Mouse (Mus musculus): ENCODE measurements around the gene Ptprs. TPM values are rescaled to one million over a fixed set of nuclear protein-coding genes. Genes with fewer than 3 reads are reported as not detected.

The Ptprs gene
- polyA plus RNA-seq (2012; rRNA removed), result 57.5 and 69.4 TPM in 2 replicates

DNA sequence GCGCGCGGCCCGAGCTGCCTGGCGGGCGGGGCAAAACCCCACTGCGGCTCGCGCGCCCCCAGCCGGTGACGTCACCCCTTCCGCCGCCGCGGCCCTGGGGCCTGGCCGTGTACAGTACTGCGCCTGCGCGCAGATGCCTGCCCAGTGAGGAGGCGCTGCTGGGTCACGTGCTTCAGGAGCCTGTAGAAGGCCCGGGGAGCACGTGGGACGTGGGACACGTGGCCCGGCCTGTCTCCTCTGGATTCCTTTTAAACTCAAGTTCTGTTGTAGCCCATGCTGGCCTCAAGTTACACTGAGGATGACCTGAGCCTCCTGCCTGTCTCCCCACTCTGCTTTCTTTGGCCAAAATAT, at the start of gene Ptprs:
TSS of gene Ptprs (minus strand) at position 82 of the 351 bp plus-strand sequence.
- TF ChIP-seq POLR2A (IDR thresholded peaks at IDR 0.05; ENCODE audit: low read depth, low read length), result no peak
- no peak for TF ChIP-seq CTCF (IDR thresholded peaks at IDR 0.05; ENCODE audit: extremely low read depth, insufficient read depth, insufficient read length, insufficient replicate concordance)
- peak; percentile 69 to 82 for DNase-seq (ENCODE audit: low read depth in 1 of 2, low spot score in 2 of 2)
- peak within 1 kb of the TSS; percentile 60 for H3K4me3 ChIP-seq (ENCODE audit: extremely low read depth, insufficient read depth, insufficient read length)
- WGBS, result 1% methylated on average over 26 of the region's 27 CpGs
- H3K27ac ChIP-seq (ENCODE audit: insufficient read depth, low read length), result no peak within 1 kb of the TSS
- peaks cover 31% of the 10 kb centered on the region for H3K4me1 ChIP-seq (ENCODE audit: control insufficient read depth, insufficient read depth, insufficient read length)
- peaks cover 28% of the 10 kb centered on the region for H3K27me3 ChIP-seq (ENCODE audit: control insufficient read depth, insufficient read depth, low read length)
- no peaks in the 10 kb centered on the region for H3K36me3 ChIP-seq (ENCODE audit: control insufficient read depth, insufficient read depth, low read length)

DNA sequence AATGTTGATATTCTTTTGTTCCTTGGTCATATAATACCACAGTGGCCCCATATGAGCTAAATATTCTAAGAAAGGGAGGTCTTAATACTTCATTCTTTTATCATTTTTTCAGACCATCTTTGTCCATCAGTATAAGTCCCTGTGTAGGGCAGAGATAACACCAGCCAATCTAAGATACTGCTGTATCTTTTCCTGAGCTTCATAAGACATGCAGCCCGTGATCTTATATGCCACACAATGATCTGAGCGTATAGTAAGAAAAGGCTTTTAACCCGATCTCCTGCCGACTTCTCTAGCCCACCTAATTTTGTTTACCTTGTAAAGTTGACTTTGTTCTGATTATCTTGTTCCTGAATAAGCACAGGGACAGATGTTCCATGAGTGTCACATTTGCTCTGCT, 48.7 kb upstream of the Ptprs start:
- no peak for TF ChIP-seq POLR2A (IDR thresholded peaks at IDR 0.05; ENCODE audit: low read depth, low read length)
- TF ChIP-seq CTCF (IDR thresholded peaks at IDR 0.05; ENCODE audit: extremely low read depth, insufficient read depth, insufficient read length, insufficient replicate concordance), result no peak
- H3K4me3 ChIP-seq (ENCODE audit: extremely low read depth, insufficient read depth, insufficient read length), result no peak overlapping the region
- no peaks in the 10 kb centered on the region for H3K36me3 ChIP-seq (ENCODE audit: control insufficient read depth, insufficient read depth, low read length)
- no peak for DNase-seq (ENCODE audit: low read depth in 1 of 2, low spot score in 2 of 2)
- no peak overlapping the region for H3K27ac ChIP-seq (ENCODE audit: insufficient read depth, low read length)
- H3K4me1 ChIP-seq (ENCODE audit: control insufficient read depth, insufficient read depth, insufficient read length), result no peaks in the 10 kb centered on the region
- 76% methylated on average over 4 of the region's 4 CpGs for WGBS
- no peaks in the 10 kb centered on the region for H3K27me3 ChIP-seq (ENCODE audit: control insufficient read depth, insufficient read depth, low read length)

DNA sequence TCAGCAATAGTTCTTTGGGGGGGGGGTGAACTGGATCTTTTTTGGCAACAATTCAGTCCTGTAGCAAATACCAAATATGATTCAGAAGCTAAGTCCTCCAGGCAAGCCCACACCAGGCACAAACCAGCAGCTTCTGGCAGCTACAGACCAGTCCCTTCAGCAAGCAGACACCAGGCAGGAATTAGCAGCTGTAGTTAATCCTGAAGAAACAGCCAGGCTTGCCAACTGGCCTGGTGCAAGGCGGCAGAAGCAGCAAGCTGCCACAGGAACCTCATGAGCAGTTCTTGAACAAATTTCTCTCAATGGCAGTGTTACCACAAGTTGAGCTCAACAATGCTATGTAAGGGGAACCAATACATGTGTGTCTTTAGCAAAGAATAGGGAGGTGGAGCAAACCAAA, 46.5 kb upstream of the Ptprs start:
- Histone ChIP-seq H3K4me1 (ENCODE audit: control insufficient read depth, insufficient read depth, insufficient read length) (no peaks in the 10 kb centered on the region), H3K27ac (ENCODE audit: insufficient read depth, low read length) (no peak overlapping the region), H3K4me3 (ENCODE audit: extremely low read depth, insufficient read depth, insufficient read length) (no peak overlapping the region), H3K27me3 (ENCODE audit: control insufficient read depth, insufficient read depth, low read length) (no peaks in the 10 kb centered on the region), H3K36me3 (ENCODE audit: control insufficient read depth, insufficient read depth, low read length) (no peaks in the 10 kb centered on the region)
- no peak for DNase-seq (ENCODE audit: low read depth in 1 of 2, low spot score in 2 of 2)
- WGBS, result 78% methylated on average over 1 of the region's 1 CpGs
- no peak for TF ChIP-seq CTCF (IDR thresholded peaks at IDR 0.05; ENCODE audit: extremely low read depth, insufficient read depth, insufficient read length, insufficient replicate concordance)
- TF ChIP-seq POLR2A (IDR thresholded peaks at IDR 0.05; ENCODE audit: low read depth, low read length), result no peak

DNA sequence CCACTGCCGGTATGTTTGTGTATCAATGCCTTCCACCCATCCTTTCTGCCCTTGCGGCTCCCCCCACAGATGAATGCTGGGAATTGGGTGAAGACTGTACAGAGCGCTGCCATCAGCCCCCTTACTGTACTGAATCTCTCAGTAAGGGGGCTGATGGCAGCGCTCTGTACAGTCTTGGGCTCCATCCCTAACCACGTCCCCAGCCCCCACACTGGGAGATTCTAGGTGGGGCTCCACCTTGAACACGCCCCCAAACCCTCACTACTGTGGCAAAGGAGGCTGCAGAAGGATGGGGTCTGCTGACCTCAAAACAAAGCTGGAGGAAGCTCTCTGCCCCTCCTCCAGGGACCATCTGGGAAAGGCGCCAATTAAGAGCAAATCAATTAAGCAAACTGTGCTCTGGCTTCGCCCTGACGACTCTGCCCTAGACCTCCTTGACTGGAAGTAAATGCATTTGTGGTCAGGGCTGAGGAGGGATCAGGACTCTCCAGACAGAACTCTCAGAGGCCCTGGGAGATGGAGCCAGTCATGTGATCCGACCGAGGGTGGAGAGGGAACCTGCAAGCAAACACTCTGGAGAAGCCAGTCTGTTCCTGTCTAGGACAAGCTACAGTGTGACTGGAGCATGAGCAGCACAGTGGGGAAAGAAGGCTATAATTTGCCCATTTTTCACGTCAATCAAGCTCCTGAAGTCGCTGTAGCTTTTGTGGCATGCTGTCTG, 39.6 kb upstream of the Ptprs start:
- Histone ChIP-seq H3K36me3 (ENCODE audit: control insufficient read depth, insufficient read depth, low read length) (no peaks in the 10 kb centered on the region), H3K27ac (ENCODE audit: insufficient read depth, low read length) (no peak overlapping the region), H3K27me3 (ENCODE audit: control insufficient read depth, insufficient read depth, low read length) (peaks cover 8% of the 10 kb centered on the region), H3K4me1 (ENCODE audit: control insufficient read depth, insufficient read depth, insufficient read length) (no peaks in the 10 kb centered on the region), H3K4me3 (ENCODE audit: extremely low read depth, insufficient read depth, insufficient read length) (no peak overlapping the region)
- TF ChIP-seq CTCF (IDR thresholded peaks at IDR 0.05; ENCODE audit: extremely low read depth, insufficient read depth, insufficient read length, insufficient replicate concordance) (no peak), POLR2A (IDR thresholded peaks at IDR 0.05; ENCODE audit: low read depth, low read length) (no peak)
- no peak for DNase-seq (ENCODE audit: low read depth in 1 of 2, low spot score in 2 of 2)
- WGBS, result 13% methylated on average over 13 of the region's 13 CpGs

DNA sequence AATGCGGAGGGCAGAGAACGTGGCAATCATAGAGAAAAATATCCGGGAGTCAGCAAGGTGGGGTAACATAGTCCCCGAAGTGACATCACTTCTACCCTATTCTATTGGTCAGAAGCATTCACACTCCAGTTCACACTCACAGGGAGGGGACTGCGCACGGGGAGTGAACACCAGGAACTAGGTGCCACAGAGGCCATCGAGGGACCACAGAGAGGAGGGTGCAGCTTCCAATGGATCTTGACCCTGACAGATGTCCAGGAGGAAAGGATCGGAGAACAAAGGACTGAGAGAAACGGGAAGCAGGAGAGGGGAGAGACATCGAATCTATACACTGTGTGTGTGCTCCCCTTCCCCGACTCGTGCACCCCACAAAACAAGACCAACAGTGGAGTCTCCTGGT, 38.6 kb upstream of the Ptprs start:
- Histone ChIP-seq H3K36me3 (ENCODE audit: control insufficient read depth, insufficient read depth, low read length) (no peaks in the 10 kb centered on the region), H3K4me1 (ENCODE audit: control insufficient read depth, insufficient read depth, insufficient read length) (no peaks in the 10 kb centered on the region), H3K27ac (ENCODE audit: insufficient read depth, low read length) (no peak overlapping the region), H3K4me3 (ENCODE audit: extremely low read depth, insufficient read depth, insufficient read length) (no peak overlapping the region), H3K27me3 (ENCODE audit: control insufficient read depth, insufficient read depth, low read length) (peaks cover 11% of the 10 kb centered on the region)
- no peak for DNase-seq (ENCODE audit: low read depth in 1 of 2, low spot score in 2 of 2)
- TF ChIP-seq POLR2A (IDR thresholded peaks at IDR 0.05; ENCODE audit: low read depth, low read length) (no peak), CTCF (IDR thresholded peaks at IDR 0.05; ENCODE audit: extremely low read depth, insufficient read depth, insufficient read length, insufficient replicate concordance) (no peak)
- 48% methylated on average over 12 of the region's 12 CpGs for WGBS

DNA sequence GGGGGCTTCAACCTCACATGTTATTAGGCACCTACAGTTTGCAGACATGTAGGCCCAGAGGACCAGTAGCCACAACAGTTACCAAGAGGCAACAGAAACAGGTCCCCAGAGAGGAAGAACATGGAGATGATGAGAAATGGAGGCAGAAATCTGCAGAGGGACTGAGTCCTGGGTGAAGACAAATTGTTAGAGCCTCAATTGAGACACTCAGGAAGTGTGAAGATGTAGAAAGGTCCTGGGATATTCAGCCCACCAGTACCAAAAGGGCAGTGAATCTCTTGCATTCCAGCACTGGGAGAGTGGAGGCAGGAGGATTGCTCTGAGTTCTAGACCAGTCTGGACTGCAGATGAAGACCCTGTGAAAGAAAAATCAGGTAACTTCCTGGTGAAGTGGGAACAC, 38.0 kb upstream of the Ptprs start:
- Histone ChIP-seq H3K4me1 (ENCODE audit: control insufficient read depth, insufficient read depth, insufficient read length) (no peaks in the 10 kb centered on the region), H3K36me3 (ENCODE audit: control insufficient read depth, insufficient read depth, low read length) (no peaks in the 10 kb centered on the region), H3K27me3 (ENCODE audit: control insufficient read depth, insufficient read depth, low read length) (peaks cover 13% of the 10 kb centered on the region), H3K27ac (ENCODE audit: insufficient read depth, low read length) (no peak overlapping the region), H3K4me3 (ENCODE audit: extremely low read depth, insufficient read depth, insufficient read length) (no peak overlapping the region)
- TF ChIP-seq CTCF (IDR thresholded peaks at IDR 0.05; ENCODE audit: extremely low read depth, insufficient read depth, insufficient read length, insufficient replicate concordance) (no peak), POLR2A (IDR thresholded peaks at IDR 0.05; ENCODE audit: low read depth, low read length) (no peak)
- no peak for DNase-seq (ENCODE audit: low read depth in 1 of 2, low spot score in 2 of 2)

DNA sequence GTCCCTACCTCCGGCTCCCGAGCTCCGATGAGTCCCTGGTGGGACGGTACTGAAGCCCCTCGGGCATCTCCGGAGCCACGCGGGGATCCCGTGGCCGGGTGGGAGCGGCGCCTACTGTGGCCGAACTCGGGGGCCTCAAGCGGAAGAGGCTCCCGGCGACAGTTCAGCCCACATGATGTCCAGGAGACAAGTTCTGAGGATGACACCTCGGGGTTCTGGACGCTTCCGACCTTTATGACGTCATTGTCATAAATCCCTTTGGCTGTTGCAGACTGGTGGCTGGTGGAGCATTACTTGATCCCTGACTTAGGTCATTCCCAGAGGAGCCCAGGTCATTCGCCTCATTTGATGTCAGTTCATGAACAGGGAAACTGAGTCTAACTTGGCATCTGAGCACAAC, 36.0 kb upstream of the Ptprs start, which contains the start of gene Znrf4:
TSS of gene Znrf4 (minus strand) at position 122 of the 400 bp plus-strand sequence.
- H3K4me1 ChIP-seq (ENCODE audit: control insufficient read depth, insufficient read depth, insufficient read length), result peaks cover 2% of the 10 kb centered on the region; the same call in 1 of the 2 replicates
- no peak for TF ChIP-seq POLR2A (IDR thresholded peaks at IDR 0.05; ENCODE audit: low read depth, low read length)
- TF ChIP-seq CTCF (IDR thresholded peaks at IDR 0.05; ENCODE audit: extremely low read depth, insufficient read depth, insufficient read length, insufficient replicate concordance), result no peak
- DNase-seq (ENCODE audit: low read depth in 1 of 2, low spot score in 2 of 2), result no peak
- no peak within 1 kb of the TSS for H3K27ac ChIP-seq (ENCODE audit: insufficient read depth, low read length)
- WGBS, result 65% methylated on average over 22 of the region's 22 CpGs
- no peak within 1 kb of the TSS for H3K4me3 ChIP-seq (ENCODE audit: extremely low read depth, insufficient read depth, insufficient read length)
- H3K27me3 ChIP-seq (ENCODE audit: control insufficient read depth, insufficient read depth, low read length), result peaks cover 13% of the 10 kb centered on the region
- no peaks in the 10 kb centered on the region for H3K36me3 ChIP-seq (ENCODE audit: control insufficient read depth, insufficient read depth, low read length)

Data from spleen, adult 2 months (tissue).